ENCODE assay signal across 18 mouse cellular contexts in the genomic region with DNA sequence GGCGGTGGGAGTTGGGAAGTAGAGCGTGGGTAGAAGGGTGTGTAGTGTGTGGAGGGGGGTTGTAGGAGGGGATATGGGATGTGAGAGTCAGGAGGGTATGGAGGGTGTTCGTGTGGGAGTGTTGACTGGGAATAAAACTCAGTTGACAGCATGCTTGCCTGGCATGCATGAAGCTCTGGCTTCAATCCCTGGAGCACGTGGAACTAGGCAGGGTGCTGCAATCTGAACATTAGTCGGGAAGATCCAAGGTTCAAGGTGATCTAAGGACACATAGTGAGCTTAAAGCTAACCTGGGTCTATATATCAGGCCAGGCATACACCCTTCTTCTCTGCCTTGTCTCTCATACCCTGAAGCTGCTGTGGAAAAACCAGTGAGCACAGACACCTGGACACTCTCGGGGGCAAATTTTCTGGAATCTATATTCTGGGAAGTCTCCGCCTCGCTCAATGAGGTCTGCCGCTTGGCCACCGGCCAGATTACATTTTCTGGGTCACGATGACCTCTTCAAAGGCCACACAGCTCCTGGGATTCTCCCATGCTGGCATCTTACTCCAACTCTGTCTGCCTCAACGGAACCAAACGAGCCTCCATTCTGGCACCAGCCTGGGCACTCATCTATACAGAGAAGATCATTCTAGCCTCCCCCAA. TPM values are rescaled to one million over a fixed set of nuclear protein-coding genes. Genes with fewer than 3 reads are reported as not detected.
DNase-seq lines count a peak whose midpoint lies in the region; TF ChIP-seq lines count a peak whose summit lies in the region.
"Had no signal": no experiment of that assay in that cellular context is flagged by ENCODE, and none has a peak within 500 bp of the region (broad histone marks: within the 10 kb centered on the region; RNA-seq: fewer than 3 reads in every experiment).

No protein-coding gene starts in this region.

- DNase-seq in gastrocnemius, adult 2 months, result peak; percentile 30
- DNase-seq in gastrocnemius, adult 18-20 months (ENCODE audit: low spot score), result no peak
- peak; percentile 31 to 32 for DNase-seq in layer of hippocampus, postnatal 10 days (ENCODE audit: low spot score in 2 of 2)
- DNase-seq in layer of hippocampus, postnatal 36 days, result no peak
- DNase-seq in adrenal gland, adult (ENCODE audit: inconsistent age in 2 of 2, low spot score in 1 of 2), result peak; percentile 66 to 96
- DNase-seq in adrenal gland, postnatal 10 days, result peak; percentile 78
- DNase-seq in thymus, postnatal 4 days, result no peak
- DNase-seq: gastrocnemius, postnatal 10 days; lung, adult 2 months; lung, postnatal 4 days; thymus, adult 18-20 months had no signal

- H3K4me3 ChIP-seq in gastrocnemius, adult 2 months, result no peak overlapping the region
- H3K4me3 ChIP-seq: heart, embryonic 15.5 days; hindbrain, embryonic 12.5 days; intestine, embryonic 15.5 days; limb, embryonic 10.5 days; midbrain, embryonic 12.5 days; myocyte had no signal

- H3K27ac ChIP-seq in gastrocnemius, adult 2 months, result peak overlapping the region; percentile 57
- H3K27ac ChIP-seq: heart, embryonic 15.5 days; hindbrain, embryonic 12.5 days; intestine, embryonic 15.5 days; limb, embryonic 10.5 days; midbrain, embryonic 12.5 days had no signal

- TF ChIP-seq CTCF in gastrocnemius, adult 2 months (IDR thresholded peaks at IDR 0.05), result no peak

- intact Hi-C loops in gastrocnemius, adult 2 months (cut with DNase I), result no loop called here

RNA-seq across cellular contexts. Expression of gene Tubg1, which starts 14.6 kb away (rescaled TPM):
- total RNA-seq in gastrocnemius, adult 2 months (2021), result 10 to 100 TPM; 22.0 to 30.2 TPM
- total RNA-seq in gastrocnemius, adult 18-20 months (2021), result 10 to 100 TPM; 24.7 to 26.2 TPM
- total RNA-seq in layer of hippocampus, postnatal 10 days (2021), result 10 to 100 TPM; 43.1 to 47.3 TPM
- total RNA-seq in layer of hippocampus, postnatal 36 days (2021), result 10 to 100 TPM; 39.7 to 41.8 TPM
- total RNA-seq in adrenal gland, postnatal 10 days (2021), result 10 to 100 TPM; 42.6 to 44.6 TPM

RNA-seq across cellular contexts. Expression of gene Retreg3, which starts 14.6 kb away (rescaled TPM):
- total RNA-seq in gastrocnemius, adult 2 months (2021), result 10 to 100 TPM; 30.3 to 31.1 TPM
- 10 to 100 TPM; 27.1 to 30.4 TPM for total RNA-seq in gastrocnemius, adult 18-20 months (2021)
- 10 to 100 TPM; 51.5 to 58.8 TPM for total RNA-seq in layer of hippocampus, postnatal 10 days (2021)
- total RNA-seq in layer of hippocampus, postnatal 36 days (2021), result 10 to 100 TPM; 58.7 to 61.1 TPM
- total RNA-seq in adrenal gland, postnatal 10 days (2021), result 10 to 100 TPM; 50.8 to 53.2 TPM

RNA-seq across cellular contexts. Expression of gene Tubg2, which starts 21.4 kb away (rescaled TPM):
- 1 to 10 TPM; 2.4 to 3.6 TPM for total RNA-seq in gastrocnemius, adult 2 months (2021)
- 1 to 10 TPM; 2.7 to 3.3 TPM for total RNA-seq in gastrocnemius, adult 18-20 months (2021)
- 10 to 100 TPM; 31.7 to 41.4 TPM for total RNA-seq in layer of hippocampus, postnatal 10 days (2021)
- 10 to 100 TPM; 39.9 to 40.7 TPM for total RNA-seq in layer of hippocampus, postnatal 36 days (2021)
- total RNA-seq in adrenal gland, postnatal 10 days (2021), result 1 to 10 TPM; 6.9 to 7.2 TPM

RNA-seq across cellular contexts. Expression of gene Cntnap1, which starts 36.0 kb away (rescaled TPM):
- 1 to 10 TPM; 1.2 to 1.6 TPM for total RNA-seq in gastrocnemius, adult 2 months (2021)
- 1 to 10 TPM in 1 of 2 experiments, under 1 TPM in 1; 0.82 to 1.2 TPM for total RNA-seq in gastrocnemius, adult 18-20 months (2021)
- 10 to 100 TPM; 59.0 to 61.4 TPM for total RNA-seq in layer of hippocampus, postnatal 10 days (2021)
- 100 to 1,000 TPM; 168 to 169 TPM for total RNA-seq in layer of hippocampus, postnatal 36 days (2021)
- total RNA-seq in adrenal gland, postnatal 10 days (2021), result 10 to 100 TPM; 12.1 to 15.9 TPM
- total RNA-seq: neutrophil, adult 5-6 weeks had no signal

RNA-seq across cellular contexts. Expression of gene Plekhh3, which starts 36.8 kb away (rescaled TPM):
- total RNA-seq in gastrocnemius, adult 2 months (2021), result 10 to 100 TPM; 20.7 to 35.3 TPM
- total RNA-seq in gastrocnemius, adult 18-20 months (2021), result 10 to 100 TPM; 19.4 to 24.2 TPM
- 10 to 100 TPM; 13.2 to 13.4 TPM for total RNA-seq in layer of hippocampus, postnatal 10 days (2021)
- total RNA-seq in layer of hippocampus, postnatal 36 days (2021), result 10 to 100 TPM; 12.5 to 14.8 TPM
- 10 to 100 TPM; 26.2 to 40.8 TPM for total RNA-seq in adrenal gland, postnatal 10 days (2021)

Comparison
In these comparisons a context has a peak if more than half of its experiments do, and no peak if none do; other contexts are left out.
1. DNase-seq: peak in gastrocnemius, adult 2 months (single experiment), layer of hippocampus, postnatal 10 days (2 of 2), adrenal gland, adult (2 of 2) and adrenal gland, postnatal 10 days (single experiment); none in gastrocnemius, adult 18-20 months (single experiment), layer of hippocampus, postnatal 36 days (0 of 2) and thymus, postnatal 4 days (single experiment).